Mouse (Mus musculus): ENCODE measurements around the gene Tnfsf14.

- no peak for TF ChIP-seq CTCF (IDR thresholded peaks at IDR 0.05; ENCODE audit: insufficient read depth, low read length)
- TF ChIP-seq POLR2A (IDR thresholded peaks at IDR 0.05; ENCODE audit: borderline replicate concordance, extremely low read depth, low read depth, low read length) = no peak
Measured at GRCm38 (mm10) chr17:57172378-57172777, 21.6 kb downstream of the Tnfsf14 start.

Data from lung, adult 2 months (tissue).